Mouse (Mus musculus) CD4-positive, CD25-positive, alpha-beta regulatory T cell (primary cell): ENCODE measurements around the gene Rergl. TPM values are rescaled to one million over a fixed set of nuclear protein-coding genes. Genes with fewer than 3 reads are reported as not detected.

Experiments used
- polyA plus RNA-seq: library from polyadenylated mRNA; unstranded; fragments of 100-300 nt; shearing (Covaris generic); gene quantifications from one replicate; pipeline ENCODE4 v1.2.1, GENCODE M21; 2017

The Rergl gene
- polyA plus RNA-seq: not detected

GRCm38 (mm10) chr6:139501876-139502275 is at the start of gene Rergl:
Gene Rergl (minus strand): TSS chr6:139501976.

Other genes with a start within 250 kb of the Rergl start
- gene Pik3c2g, start 85.2 kb upstream of the Rergl start, polyA plus RNA-seq: 0.26 TPM